Mouse (Mus musculus): ENCODE data around the gene Gcnt1. TPM values are rescaled to one million over a fixed set of nuclear protein-coding genes. Genes with fewer than 3 reads are reported as not detected.
A peak's percentile ranks its signal among the peaks of the same experiment; 100 is the strongest.

The Gcnt1 gene
- polyA plus RNA-seq, 1 experiment from 2014 or later: 5.4 TPM

- Histone ChIP-seq H3K4me1 (ENCODE audit: insufficient read depth) (peaks cover 4% of the 10 kb centered on the region; the same call in 1 of the 2 replicates), H3K9ac (no peak overlapping the region), H3K27me3 (ENCODE audit: insufficient read depth, low read length) (0 out of 2 replicates have a peak, but pooled peaks cover 3% of the 10 kb centered on the region), H3K27ac (ENCODE audit: low read depth) (no peak overlapping the region), H3K9me3 (ENCODE audit: low read depth, low read length) (no peaks in the 10 kb centered on the region), H3K4me2 (no peak overlapping the region), H3K4me3 (ENCODE audit: low read depth, low read length) (no peak overlapping the region), H3K36me3 (ENCODE audit: insufficient read depth) (no peaks in the 10 kb centered on the region)
- no peak for ATAC-seq (ENCODE audit: insufficient read depth)
- peak; percentile 81 for DNase-seq
- WGBS: 9% methylated on average over 2 of the region's 2 CpGs
- TF ChIP-seq CTCF (IDR thresholded peaks at IDR 0.05; ENCODE audit: low read depth): peak; percentile 67
Observed at GRCm38 (mm10) chr19:17388404-17388803, 15.8 kb upstream of the Gcnt1 start.

GRCm38 (mm10) chr19:17386424-17386823 lies 13.8 kb upstream of the Gcnt1 start:
- no peak overlapping the region for H3K27ac ChIP-seq (ENCODE audit: low read depth)
- no peaks in the 10 kb centered on the region for H3K36me3 ChIP-seq (ENCODE audit: insufficient read depth)
- ATAC-seq (ENCODE audit: insufficient read depth) (no peak), DNase-seq (no peak)
- H3K27me3 ChIP-seq (ENCODE audit: insufficient read depth, low read length): no peaks in the 10 kb centered on the region
- no peak overlapping the region for H3K4me2 ChIP-seq
- no peaks in the 10 kb centered on the region for H3K9me3 ChIP-seq (ENCODE audit: low read depth, low read length)
- no peak overlapping the region for H3K9ac ChIP-seq
- no peak overlapping the region for H3K4me3 ChIP-seq (ENCODE audit: low read depth, low read length)
- no peak for TF ChIP-seq CTCF (IDR thresholded peaks at IDR 0.05; ENCODE audit: low read depth)
- no peaks in the 10 kb centered on the region for H3K4me1 ChIP-seq (ENCODE audit: insufficient read depth)
- 71% methylated on average over 6 of the region's 6 CpGs for WGBS

DNA sequence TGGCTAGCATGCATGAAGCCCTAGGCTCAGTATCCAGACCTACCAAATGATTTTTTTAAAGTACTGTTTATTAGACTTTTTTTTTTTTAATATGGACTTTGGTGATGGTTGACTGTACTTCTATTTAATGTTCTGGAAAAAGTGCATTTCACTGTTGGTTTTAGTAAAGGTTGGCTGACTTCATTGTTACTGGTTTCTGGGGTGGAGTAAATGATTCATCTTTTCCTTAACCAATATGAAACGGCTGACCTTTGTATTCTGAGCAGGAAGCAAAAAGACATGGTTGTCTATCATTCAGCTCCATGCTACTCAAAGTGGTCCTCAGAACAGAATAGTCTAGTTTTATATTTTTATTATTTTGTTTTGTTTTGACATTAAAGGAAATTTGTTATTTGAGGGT lies 12.8 kb upstream of the Gcnt1 start:
- no peaks in the 10 kb centered on the region for H3K36me3 ChIP-seq (ENCODE audit: insufficient read depth)
- no peaks in the 10 kb centered on the region for H3K9me3 ChIP-seq (ENCODE audit: low read depth, low read length)
- no peak for TF ChIP-seq CTCF (IDR thresholded peaks at IDR 0.05; ENCODE audit: low read depth)
- DNase-seq (no peak), ATAC-seq (ENCODE audit: insufficient read depth) (no peak)
- no peak overlapping the region for H3K4me3 ChIP-seq (ENCODE audit: low read depth, low read length)
- no peaks in the 10 kb centered on the region for H3K27me3 ChIP-seq (ENCODE audit: insufficient read depth, low read length)
- H3K9ac ChIP-seq: no peak overlapping the region
- no peak overlapping the region for H3K4me2 ChIP-seq
- H3K4me1 ChIP-seq (ENCODE audit: insufficient read depth): no peaks in the 10 kb centered on the region
- no peak overlapping the region for H3K27ac ChIP-seq (ENCODE audit: low read depth)
- WGBS: 72% methylated on average over 1 of the region's 1 CpGs

DNA sequence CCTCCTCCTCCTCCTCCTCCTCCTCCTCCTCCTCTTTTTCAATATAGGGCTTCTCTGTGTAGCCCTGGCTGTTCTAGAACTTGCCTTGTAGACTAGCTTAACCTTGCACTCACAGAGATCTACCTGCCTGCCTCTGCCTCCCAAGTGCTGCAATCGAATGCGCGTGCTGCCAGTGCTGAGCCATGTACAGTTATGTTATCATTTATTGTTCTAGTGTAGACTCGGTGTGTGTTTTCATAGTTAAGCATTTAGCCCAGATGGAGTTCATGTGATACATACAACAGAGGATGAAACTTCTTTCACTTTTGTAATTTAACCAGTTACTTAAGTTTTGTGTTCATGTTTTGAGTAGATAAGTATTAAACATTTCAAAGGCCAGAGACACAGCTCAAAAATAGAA lies 12.4 kb upstream of the Gcnt1 start:
- Histone ChIP-seq H3K4me3 (ENCODE audit: low read depth, low read length) (no peak overlapping the region), H3K4me2 (no peak overlapping the region), H3K9me3 (ENCODE audit: low read depth, low read length) (no peaks in the 10 kb centered on the region), H3K27ac (ENCODE audit: low read depth) (no peak overlapping the region), H3K27me3 (ENCODE audit: insufficient read depth, low read length) (no peaks in the 10 kb centered on the region), H3K9ac (no peak overlapping the region), H3K36me3 (ENCODE audit: insufficient read depth) (no peaks in the 10 kb centered on the region), H3K4me1 (ENCODE audit: insufficient read depth) (no peaks in the 10 kb centered on the region)
- no peak for ATAC-seq (ENCODE audit: insufficient read depth)
- WGBS: 92% methylated on average over 4 of the region's 4 CpGs
- no peak for DNase-seq
- TF ChIP-seq CTCF (IDR thresholded peaks at IDR 0.05; ENCODE audit: low read depth): no peak

GRCm38 (mm10) chr19:17382807-17383397 lies 10.3 kb upstream of the Gcnt1 start:
- no peak overlapping the region for H3K4me2 ChIP-seq
- no peaks in the 10 kb centered on the region for H3K27me3 ChIP-seq (ENCODE audit: insufficient read depth, low read length)
- TF ChIP-seq CTCF (IDR thresholded peaks at IDR 0.05; ENCODE audit: low read depth): no peak
- H3K9ac ChIP-seq: no peak overlapping the region
- H3K4me1 ChIP-seq (ENCODE audit: insufficient read depth): no peaks in the 10 kb centered on the region
- H3K36me3 ChIP-seq (ENCODE audit: insufficient read depth): no peaks in the 10 kb centered on the region
- no peak overlapping the region for H3K27ac ChIP-seq (ENCODE audit: low read depth)
- DNase-seq (no peak), ATAC-seq (ENCODE audit: insufficient read depth) (no peak)
- H3K4me3 ChIP-seq (ENCODE audit: low read depth, low read length): no peak overlapping the region
- no peaks in the 10 kb centered on the region for H3K9me3 ChIP-seq (ENCODE audit: low read depth, low read length)
- 76% methylated on average over 6 of the region's 6 CpGs for WGBS

DNA sequence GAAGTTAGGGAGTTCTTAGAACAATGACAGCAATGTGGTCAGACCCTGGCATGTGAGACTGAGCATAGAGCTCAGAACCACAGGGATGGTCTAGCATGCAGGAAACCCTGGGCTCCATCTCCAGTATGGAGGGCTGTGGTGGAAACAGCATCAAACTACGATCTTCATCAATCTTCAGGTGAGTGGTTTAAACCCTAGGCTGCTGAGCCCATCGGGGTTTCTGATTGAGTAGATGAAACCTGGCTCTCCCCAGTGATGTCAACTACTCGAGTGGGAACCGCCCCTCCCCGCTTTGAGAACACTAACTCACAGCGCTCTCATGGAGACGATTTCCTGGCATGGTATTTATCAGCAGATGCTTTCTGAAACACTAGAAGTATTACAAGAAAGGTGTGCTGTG lies 7.9 kb upstream of the Gcnt1 start:
- H3K4me2 ChIP-seq: no peak overlapping the region
- H3K9me3 ChIP-seq (ENCODE audit: low read depth, low read length): no peaks in the 10 kb centered on the region
- TF ChIP-seq CTCF (IDR thresholded peaks at IDR 0.05; ENCODE audit: low read depth): no peak
- H3K4me1 ChIP-seq (ENCODE audit: insufficient read depth): no peaks in the 10 kb centered on the region
- H3K27me3 ChIP-seq (ENCODE audit: insufficient read depth, low read length): no peaks in the 10 kb centered on the region
- H3K27ac ChIP-seq (ENCODE audit: low read depth): no peak overlapping the region
- 51% methylated on average over 7 of the region's 7 CpGs for WGBS
- H3K4me3 ChIP-seq (ENCODE audit: low read depth, low read length): no peak overlapping the region
- DNase-seq: no peak
- ATAC-seq (ENCODE audit: insufficient read depth): no peak
- no peaks in the 10 kb centered on the region for H3K36me3 ChIP-seq (ENCODE audit: insufficient read depth)
- no peak overlapping the region for H3K9ac ChIP-seq

DNA sequence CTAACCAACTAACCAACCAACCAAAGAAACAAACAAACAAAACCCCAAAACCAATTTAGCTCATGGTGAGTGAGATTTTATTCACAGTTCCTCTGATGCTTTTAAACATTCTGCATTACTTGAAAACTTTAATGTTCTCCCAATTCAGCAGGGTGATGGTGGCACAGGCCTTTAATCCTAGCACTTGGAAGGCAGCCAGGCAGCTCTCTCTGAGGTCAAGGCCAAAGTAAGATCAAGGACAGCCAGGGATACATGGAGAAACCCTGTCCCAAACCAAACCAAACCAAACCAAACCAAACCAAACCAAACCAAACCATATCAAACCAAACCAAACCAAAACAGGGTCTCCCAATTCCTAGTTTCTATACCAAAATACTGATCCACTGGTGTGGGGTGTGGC lies 6.2 kb upstream of the Gcnt1 start:
- Histone ChIP-seq H3K4me1 (ENCODE audit: insufficient read depth) (no peaks in the 10 kb centered on the region), H3K27me3 (ENCODE audit: insufficient read depth, low read length) (no peaks in the 10 kb centered on the region), H3K4me2 (no peak overlapping the region), H3K36me3 (ENCODE audit: insufficient read depth) (no peaks in the 10 kb centered on the region), H3K9me3 (ENCODE audit: low read depth, low read length) (no peaks in the 10 kb centered on the region), H3K4me3 (ENCODE audit: low read depth, low read length) (no peak overlapping the region), H3K9ac (no peak overlapping the region), H3K27ac (ENCODE audit: low read depth) (no peak overlapping the region)
- DNase-seq: no peak
- no peak for TF ChIP-seq CTCF (IDR thresholded peaks at IDR 0.05; ENCODE audit: low read depth)
- no peak for ATAC-seq (ENCODE audit: insufficient read depth)

DNA sequence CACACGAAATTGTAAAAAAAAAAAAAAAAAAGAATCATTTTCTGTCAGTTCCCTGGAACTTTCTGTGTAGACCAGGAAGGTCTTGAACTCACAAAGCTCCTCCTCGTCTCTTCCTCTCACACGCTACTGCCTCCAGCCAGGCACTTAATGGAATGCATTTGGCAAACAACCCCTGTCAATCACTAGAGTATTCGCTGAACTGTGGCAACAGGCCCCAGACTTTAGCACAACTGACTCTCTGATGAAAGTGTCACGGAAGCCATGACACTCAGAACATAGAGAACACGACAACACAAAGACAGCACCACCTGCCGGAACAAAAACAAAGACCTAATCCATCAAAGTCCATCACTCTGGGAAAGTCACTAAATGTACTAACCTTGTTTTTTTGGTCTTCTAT lies 3.1 kb downstream of the Gcnt1 start:
- DNase-seq: no peak
- Histone ChIP-seq H3K27me3 (ENCODE audit: insufficient read depth, low read length) (no peaks in the 10 kb centered on the region), H3K9ac (no peak overlapping the region), H3K27ac (ENCODE audit: low read depth) (no peak overlapping the region), H3K4me1 (ENCODE audit: insufficient read depth) (no peaks in the 10 kb centered on the region), H3K36me3 (ENCODE audit: insufficient read depth) (no peaks in the 10 kb centered on the region), H3K4me2 (no peak overlapping the region), H3K4me3 (ENCODE audit: low read depth, low read length) (no peak overlapping the region), H3K9me3 (ENCODE audit: low read depth, low read length) (no peaks in the 10 kb centered on the region)
- ATAC-seq (ENCODE audit: insufficient read depth): no peak
- WGBS: 27% methylated on average over 7 of the region's 7 CpGs
- no peak for TF ChIP-seq CTCF (IDR thresholded peaks at IDR 0.05; ENCODE audit: low read depth)

Measured in lung, embryonic 14.5 days (tissue).